Mouse (Mus musculus): ENCODE measurements around the gene Myoz1.

GRCm38 (mm10) chr14:20674064-20674833, 17.9 kb upstream of the Myoz1 start, which contains the start of gene Sec24c:
- no peak for TF ChIP-seq USF1 (IDR thresholded peaks at IDR 0.05; ENCODE audit: low read depth, low read length)
- TF ChIP-seq POLR2A (IDR thresholded peaks at IDR 0.05; ENCODE audit: control insufficient read depth in 1 of 2, insufficient read depth in 1 of 2, low read depth in 1 of 2, low read length in 2 of 2, poor library complexity in 1 of 2), result peak; percentile 46 to 82; a peak in 3 of 4 replicates
- no peak for TF ChIP-seq CTCF (IDR thresholded peaks at IDR 0.05 in 2 of 3, conservative IDR thresholded peaks at IDR 0.05 in 1 of 3; ENCODE audit: control insufficient read depth in 1 of 3, insufficient read depth in 1 of 3, low read depth in 2 of 3, low read length in 3 of 3, poor library complexity in 1 of 3, severe bottlenecking in 1 of 3)
- no peak for TF ChIP-seq ZKSCAN1 (IDR thresholded peaks at IDR 0.05; ENCODE audit: low read depth, low read length)
- peak; percentile 56; the same call in 1 of the 2 replicates for TF ChIP-seq ZMIZ1 (IDR thresholded peaks at IDR 0.05; ENCODE audit: low read depth, low read length)
- 0 out of 4 replicates have a peak, but pooled peaks of 1 of the 2 experiments have one; percentile 5 for TF ChIP-seq EP300 (IDR thresholded peaks at IDR 0.05; ENCODE audit: low read depth in 1 of 2, low read length in 2 of 2)
- TF ChIP-seq JUND (IDR thresholded peaks at IDR 0.05; ENCODE audit: low read depth, low read length), result no peak
- no peak for TF ChIP-seq MEF2A (IDR thresholded peaks at IDR 0.05; ENCODE audit: extremely low read depth, insufficient replicate concordance, low read depth, low read length, poor library complexity, severe bottlenecking)
- TF ChIP-seq E2F4 (IDR thresholded peaks at IDR 0.05; ENCODE audit: borderline replicate concordance, low read depth, low read length), result 0 out of 2 replicates have a peak, but pooled peaks have one; percentile 38
- no peak for TF ChIP-seq ZC3H11A (IDR thresholded peaks at IDR 0.05; ENCODE audit: low read depth, low read length)
- TF ChIP-seq SIN3A (IDR thresholded peaks at IDR 0.05; ENCODE audit: low read length), result peak; percentile 82
- no peak for TF ChIP-seq POLR2AphosphoS5 (IDR thresholded peaks at IDR 0.05; ENCODE audit: borderline replicate concordance, low read depth, low read length)
- TF ChIP-seq BHLHE40 (IDR thresholded peaks at IDR 0.05; ENCODE audit: borderline replicate concordance, low read depth, low read length), result no peak
- TF ChIP-seq ELF1 (IDR thresholded peaks at IDR 0.05; ENCODE audit: low read depth, low read length), result peak; percentile 95
